Comparison of ENCODE assay signal across 12 mouse cellular contexts in the genomic region with DNA sequence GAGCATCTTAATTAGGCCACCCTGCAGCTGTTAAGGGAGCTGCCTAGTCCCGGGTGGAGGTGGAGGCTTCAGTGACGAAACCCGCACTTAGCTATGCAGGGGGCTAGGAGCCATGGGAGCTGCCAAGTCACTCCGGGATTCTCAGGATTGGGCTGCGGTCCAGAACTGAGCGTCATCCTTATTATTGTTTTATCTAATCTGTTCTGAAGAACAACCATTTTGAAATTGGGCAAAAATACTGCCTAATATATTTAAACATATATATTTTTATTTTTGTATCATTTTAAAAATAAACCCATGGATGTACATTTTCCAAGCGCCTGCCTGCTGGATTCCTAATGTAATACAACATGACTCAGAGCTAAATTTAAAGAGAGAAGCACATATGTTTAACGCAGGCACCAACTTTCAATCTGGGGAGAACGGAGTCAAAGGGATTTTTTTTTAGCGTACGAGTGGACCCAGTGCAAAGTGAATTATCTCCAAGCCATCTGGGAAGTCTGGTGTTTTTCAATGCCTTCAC. TPM values are rescaled to one million over a fixed set of nuclear protein-coding genes. Genes with fewer than 3 reads are reported as not detected.
DNase-seq lines count a peak whose midpoint lies in the region; ATAC-seq and TF ChIP-seq lines count a peak whose summit lies in the region.
"Had no signal": no experiment of that assay in that cellular context is flagged by ENCODE, and none has a peak within 500 bp of the region (broad histone marks: within the 10 kb centered on the region; RNA-seq: fewer than 3 reads in every experiment).

No protein-coding gene starts in this region.

- ATAC-seq in lung, embryonic 14.5 days (ENCODE audit: insufficient read depth), result no peak
- ATAC-seq in megakaryocyte-erythroid progenitor cell, adult 5-6 weeks (replicated peaks; ENCODE audit: low FRiP score, low TSS enrichment, poor library complexity, severe bottlenecking), result no peak
- ATAC-seq: liver, postnatal 0 days had no signal

- H3K27ac ChIP-seq in lung, embryonic 14.5 days (ENCODE audit: low read depth), result no peak overlapping the region
- peak overlapping the region; percentile 72 for H3K27ac ChIP-seq in left cerebral cortex, adult 2 months
- H3K27ac ChIP-seq: hindbrain, embryonic 10.5 days had no signal

- H3K27me3 ChIP-seq in lung, embryonic 14.5 days (ENCODE audit: insufficient read depth, low read length), result no peaks in the 10 kb centered on the region

- H3K9me3 ChIP-seq in lung, embryonic 14.5 days (ENCODE audit: low read depth, low read length), result no peaks in the 10 kb centered on the region
- H3K9me3 ChIP-seq: hindbrain, embryonic 10.5 days had no signal

- TF ChIP-seq CTCF in lung, embryonic 14.5 days (IDR thresholded peaks at IDR 0.05; ENCODE audit: low read depth), result no peak
- no peak for TF ChIP-seq CTCF in left cerebral cortex, adult 2 months (IDR thresholded peaks at IDR 0.05)

- no peak overlapping the region for H3K9ac ChIP-seq in lung, embryonic 14.5 days
- H3K9ac ChIP-seq: liver, postnatal 0 days had no signal

- H3K4me1 ChIP-seq in lung, embryonic 14.5 days (ENCODE audit: insufficient read depth), result no peaks in the 10 kb centered on the region
- H3K4me1 ChIP-seq: hindbrain, embryonic 10.5 days had no signal

- DNase-seq in lung, embryonic 14.5 days, result peak; percentile 31
- no peak for DNase-seq in lung, postnatal 25 days (ENCODE audit: low spot score)
- peak; percentile 71 to 79 for DNase-seq in frontal cortex, adult 2 months (ENCODE audit: extremely low spot score in 1 of 2, low spot score in 1 of 2)
- DNase-seq in left cerebral cortex, adult 2 months (ENCODE audit: extremely low spot score in 1 of 2, low spot score in 2 of 2), result peak; percentile 36 to 54
- DNase-seq in right cerebral cortex, postnatal 25 days, result peak; percentile 61
- DNase-seq in lung, postnatal 4 days, result no peak
- no peak for DNase-seq in embryo, embryonic 10 days (ENCODE audit: low spot score)
- DNase-seq: kidney, postnatal 4 days; liver, postnatal 0 days; thymus, postnatal 4 days had no signal

- H3K36me3 ChIP-seq in lung, embryonic 14.5 days (ENCODE audit: insufficient read depth), result no peaks in the 10 kb centered on the region
- H3K36me3 ChIP-seq: hindbrain, embryonic 10.5 days had no signal

- H3K4me2 ChIP-seq in lung, embryonic 14.5 days, result no peak overlapping the region

- H3K4me3 ChIP-seq in lung, embryonic 14.5 days (ENCODE audit: low read depth, low read length), result no peak overlapping the region
- peak overlapping the region; percentile 13; the same call in 1 of the 2 replicates for H3K4me3 ChIP-seq in left cerebral cortex, adult 2 months
- H3K4me3 ChIP-seq: hindbrain, embryonic 10.5 days had no signal

- intact Hi-C loops in left cerebral cortex, adult 2 months (cut with DNase I), result loop anchor here (2.0 kb wide), 2 partner anchors 67 to 69 kb away; a partner anchor contains a TSS

- WGBS in lung, embryonic 14.5 days, result 62% methylated on average over 11 of the region's 11 CpGs

RNA-seq across cellular contexts. Expression of a gene that starts 26.3 kb away (rescaled TPM):
- 48.8 and 53.0 TPM in 2 replicates for polyA plus RNA-seq in lung, embryonic 14.5 days (2014; fragmentation: Nextera tagmentation; extraction: Ambion mirVana)
- 41.7 and 47.5 TPM in 2 replicates for polyA plus RNA-seq in frontal cortex, adult 2 months (2012; rRNA removed)
- 10 to 100 TPM; 38.9 to 39.3 TPM for total RNA-seq in left cerebral cortex, adult 2 months (2021)
- 33.2 and 40.7 TPM in 2 replicates for total RNA-seq in megakaryocyte-erythroid progenitor cell, adult 5-6 weeks (2014; fragmentation: Nextera tagmentation)
- total RNA-seq in megakaryocyte-erythroid progenitor cell, adult 5-6 weeks (2017), result 12.8 and 15.7 TPM in 2 replicates

Comparison
In these comparisons a context has a peak if more than half of its experiments do, and no peak if none do; other contexts are left out.
1. DNase-seq: peak in lung, embryonic 14.5 days (single experiment), frontal cortex, adult 2 months (2 of 2), left cerebral cortex, adult 2 months (2 of 2) and right cerebral cortex, postnatal 25 days (single experiment); none in lung, postnatal 25 days (single experiment), lung, postnatal 4 days (0 of 2) and embryo, embryonic 10 days (single experiment).